Mouse (Mus musculus) ES-E14 (cell line): ENCODE measurements around the gene Gga2. TPM values are rescaled to one million over a fixed set of nuclear protein-coding genes. Genes with fewer than 3 reads are reported as not detected.

Experiments
- DNase-seq: peaks from one replicate; pipeline ENCODE4 v3.0.0-alpha.2; 2013; ENCODE audit warnings: low read depth, low spot score
- H3K27ac ChIP-seq: 2 replicates; pipeline ENCODE4 v1.5.1; 2012; ENCODE audit warnings: low read depth, mild to moderate bottlenecking, low read length, moderate library complexity, mixed read lengths; ENCODE audit not compliant: poor library complexity, insufficient read depth, severe bottlenecking
- H3K36me3 ChIP-seq: 2 replicates; pipeline ENCODE4 v1.6.1; 2012; ENCODE audit warnings: mild to moderate bottlenecking, low read length, moderate library complexity, mixed read lengths; ENCODE audit not compliant: control insufficient read depth, poor library complexity, insufficient read depth, severe bottlenecking
- H3K4me1 ChIP-seq, 2 experiments: fragments of 150-350 bp in 1 of 2; sonication (generic) in 1 of 2; 2 replicates each; pipeline ENCODE4 v1.6.1; 2012; ENCODE audit warnings: low read length in 2 of 2, mild to moderate bottlenecking in 1 of 2, mixed read lengths in 1 of 2; ENCODE audit not compliant: control insufficient read depth in 2 of 2, insufficient read depth in 2 of 2, poor library complexity in 1 of 2
- H3K4me3 ChIP-seq, 2 experiments: fragments of 150-350 bp in 1 of 2; sonication (generic) in 1 of 2; 2 replicates each; pipeline ENCODE4 v1.5.1; 2012; ENCODE audit warnings: low read length in 2 of 2, low read depth in 1 of 2, mild to moderate bottlenecking in 1 of 2, mixed read lengths in 1 of 2; ENCODE audit not compliant: insufficient read depth in 1 of 2, poor library complexity in 1 of 2, severe bottlenecking in 1 of 2
- H3K9ac ChIP-seq: 2 replicates; pipeline ENCODE4 v1.6.1; 2012; ENCODE audit warnings: low read depth, mild to moderate bottlenecking, low read length, mixed read lengths; ENCODE audit not compliant: poor library complexity, insufficient read depth, severe bottlenecking
- H3K9me3 ChIP-seq: fragments of 150-350 bp; sonication (generic); 2 replicates; pipeline ENCODE4 v1.6.1; 2012; ENCODE audit warnings: low read depth, mild to moderate bottlenecking, low read length; ENCODE audit not compliant: control insufficient read depth, insufficient read depth
- CHD2 ChIP-seq: IDR thresholded peaks from 2 replicates; pipeline ENCODE4 v1.6.1; 2014; ENCODE audit warnings: mild to moderate bottlenecking, low read depth, low read length, inconsistent platforms
- HCFC1 ChIP-seq: IDR thresholded peaks from 2 replicates; pipeline ENCODE4 v1.6.1; 2012; ENCODE audit warnings: low read length, inconsistent platforms, borderline replicate concordance; ENCODE audit not compliant: insufficient read depth
- MAFK ChIP-seq: IDR thresholded peaks from 2 replicates; pipeline ENCODE4 v1.6.1; 2014; ENCODE audit warnings: mild to moderate bottlenecking, low read depth, low read length, inconsistent platforms; ENCODE audit not compliant: insufficient read depth
- ZC3H11A ChIP-seq: IDR thresholded peaks from 2 replicates; pipeline ENCODE4 v1.6.1; 2012; ENCODE audit warnings: low read depth, mild to moderate bottlenecking, inconsistent platforms, low read length, borderline replicate concordance
- ZNF384 ChIP-seq: IDR thresholded peaks from 2 replicates; pipeline ENCODE4 v1.6.1; 2012; ENCODE audit warnings: low read depth, low read length, inconsistent platforms
- in situ Hi-C, 2 experiments: fragments of 600-800 bp; cut with MboI; formaldehyde crosslinking; loops; one replicate each; pipeline ENCODE4 v1.15.1; 2025; ENCODE audit warnings: low sequenced_read_pairs in 2 of 2, inconsistent platforms in 1 of 2; ENCODE audit not compliant: unreplicated experiment in 2 of 2
- total RNA-seq: library from RNA; depleted of rRNA; stranded (reverse); fragments of 300-350 nt; gene quantifications from 2 replicates; pipeline ENCODE4 v1.2.3, GENCODE M21; 2012

Gga2 gene
- total RNA-seq, 1 experiment = 68.5 TPM

- peaks cover 0 to 2% of the 10 kb centered on the region in 2 experiments; a peak in 2 of 4 replicates for H3K4me1 ChIP-seq
- TF ChIP-seq ZNF384 (no peak), MAFK (no peak), ZC3H11A (peak; percentile 95), HCFC1 (no peak)
- H3K27ac ChIP-seq = no peak overlapping the region
- no peaks in the 10 kb centered on the region for H3K9me3 ChIP-seq
- DNase-seq = peak; percentile 53
- H3K9ac ChIP-seq = no peak overlapping the region
- peaks cover 9% of the 10 kb centered on the region; the same call in 1 of the 2 replicates for H3K36me3 ChIP-seq
- in situ Hi-C loops = loop anchor here in 1 of 2 experiments (25.0 kb wide), 1 partner anchor 227 kb away; the partner anchor contains the start of gene Scnn1g
- H3K4me3 ChIP-seq = no peak overlapping the region
Observed at GRCm38 (mm10) chr7:121963883-121964398, 57.1 kb downstream of the Gga2 start.

GRCm38 (mm10) chr7:121962571-121962959 is 58.5 kb downstream of the Gga2 start:
- in situ Hi-C loops = loop anchor here in 1 of 2 experiments (25.0 kb wide), 1 partner anchor 225 kb away; the partner anchor contains the start of gene Scnn1g
- H3K9ac ChIP-seq = no peak overlapping the region
- no peak overlapping the region for H3K4me3 ChIP-seq
- no peak overlapping the region for H3K27ac ChIP-seq
- peaks cover 0 to 2% of the 10 kb centered on the region in 2 experiments; a peak in 2 of 4 replicates for H3K4me1 ChIP-seq
- peak; percentile 45 for DNase-seq
- no peak for TF ChIP-seq MAFK
- no peak for TF ChIP-seq CHD2
- TF ChIP-seq ZC3H11A = no peak
- TF ChIP-seq ZNF384 = no peak
- TF ChIP-seq HCFC1 = no peak
- no peaks in the 10 kb centered on the region for H3K9me3 ChIP-seq
- H3K36me3 ChIP-seq = peaks cover 9% of the 10 kb centered on the region; the same call in 1 of the 2 replicates

- in situ Hi-C loops = loop anchor here in 1 of 2 experiments (25.0 kb wide), 1 partner anchor 225 kb away; the partner anchor contains the start of gene Scnn1g
- Histone ChIP-seq H3K4me3 (no peak overlapping the region), H3K36me3 (peaks cover 9% of the 10 kb centered on the region; the same call in 1 of the 2 replicates), H3K9me3 (no peaks in the 10 kb centered on the region), H3K27ac (no peak overlapping the region), H3K4me1 (peaks cover 0 to 2% of the 10 kb centered on the region in 2 experiments; a peak in 2 of 4 replicates), H3K9ac (no peak overlapping the region)
- no peak for DNase-seq
- TF ChIP-seq ZNF384 (no peak), HCFC1 (no peak), ZC3H11A (no peak), CHD2 (no peak), MAFK (no peak)
Observed at GRCm38 (mm10) chr7:121961913-121962570, 59.0 kb downstream of the Gga2 start.

- in situ Hi-C loops = loop anchor here in 1 of 2 experiments (25.0 kb wide), 1 partner anchor 219 kb away; the partner anchor contains the start of gene Scnn1g
- H3K4me1 ChIP-seq = no peaks in the 10 kb centered on the region; a peak in 1 of 4 replicates
- H3K9me3 ChIP-seq = no peaks in the 10 kb centered on the region
- H3K9ac ChIP-seq = no peak overlapping the region
- TF ChIP-seq CHD2 = no peak
- no peak for TF ChIP-seq ZC3H11A
- no peak for TF ChIP-seq HCFC1
- no peak for TF ChIP-seq ZNF384
- no peak for TF ChIP-seq MAFK
- DNase-seq = no peak
- H3K4me3 ChIP-seq = no peak overlapping the region
- H3K36me3 ChIP-seq = peaks cover 4% of the 10 kb centered on the region; the same call in 1 of the 2 replicates
- H3K27ac ChIP-seq = no peak overlapping the region
Observed at GRCm38 (mm10) chr7:121955802-121956201, 65.2 kb downstream of the Gga2 start.
